Mouse (Mus musculus): ENCODE results near the gene Tex35. TPM values are rescaled to one million over a fixed set of nuclear protein-coding genes. Genes with fewer than 3 reads are reported as not detected.
A peak's percentile ranks its signal among the peaks of the same experiment; 100 is the strongest.

Gene Tex35
- polyA plus RNA-seq, 1 experiment from 2014 or later: not detected

- no peaks in the 10 kb centered on the region for H3K36me3 ChIP-seq
- no peak overlapping the region for H3K4me3 ChIP-seq
- ATAC-seq (ENCODE audit: insufficient number of reproducible peaks, low FRiP score): no peak
- peaks cover 22% of the 10 kb centered on the region for H3K4me1 ChIP-seq (replicated peaks)
- H3K9me3 ChIP-seq (replicated peaks): no peaks in the 10 kb centered on the region
- no peak overlapping the region for H3K4me2 ChIP-seq
- H3K9ac ChIP-seq: no peak overlapping the region
- no peak overlapping the region for H3K27ac ChIP-seq (ENCODE audit: poor library complexity, severe bottlenecking)
- WGBS: 57% methylated on average over 8 of the region's 8 CpGs
- no peaks in the 10 kb centered on the region for H3K27me3 ChIP-seq (replicated peaks)
Measured at GRCm38 (mm10) chr1:157081999-157082398, 26.5 kb downstream of the Tex35 start.

- no peak for ATAC-seq (ENCODE audit: insufficient number of reproducible peaks, low FRiP score)
- Histone ChIP-seq H3K9ac (no peak overlapping the region), H3K27me3 (replicated peaks) (no peaks in the 10 kb centered on the region), H3K4me2 (0 out of 2 replicates have a peak overlapping the region, but pooled peaks have one; percentile 9), H3K4me1 (replicated peaks) (peaks cover 17% of the 10 kb centered on the region), H3K27ac (ENCODE audit: poor library complexity, severe bottlenecking) (no peak overlapping the region), H3K4me3 (no peak overlapping the region), H3K36me3 (no peaks in the 10 kb centered on the region), H3K9me3 (replicated peaks) (no peaks in the 10 kb centered on the region)
- WGBS: 50% methylated on average over 15 of the region's 15 CpGs
Measured at GRCm38 (mm10) chr1:157081076-157081804, 27.2 kb downstream of the Tex35 start.

- 69% methylated on average over 7 of the region's 7 CpGs for WGBS
- H3K4me1 ChIP-seq (replicated peaks): peaks cover 17% of the 10 kb centered on the region
- H3K36me3 ChIP-seq: no peaks in the 10 kb centered on the region
- no peak overlapping the region for H3K4me2 ChIP-seq
- H3K9me3 ChIP-seq (replicated peaks): no peaks in the 10 kb centered on the region
- no peak for ATAC-seq (ENCODE audit: insufficient number of reproducible peaks, low FRiP score)
- H3K27me3 ChIP-seq (replicated peaks): no peaks in the 10 kb centered on the region
- H3K9ac ChIP-seq: no peak overlapping the region
- H3K27ac ChIP-seq (ENCODE audit: poor library complexity, severe bottlenecking): no peak overlapping the region
- no peak overlapping the region for H3K4me3 ChIP-seq
Measured at GRCm38 (mm10) chr1:157080071-157080470, 28.4 kb downstream of the Tex35 start.

- WGBS: 34% methylated on average over 11 of the region's 11 CpGs
- Histone ChIP-seq H3K4me3 (no peak overlapping the region), H3K27me3 (replicated peaks) (no peaks in the 10 kb centered on the region), H3K36me3 (no peaks in the 10 kb centered on the region), H3K4me1 (replicated peaks) (peaks cover 17% of the 10 kb centered on the region), H3K9ac (0 out of 2 replicates have a peak overlapping the region, but pooled peaks have one; percentile 38), H3K4me2 (peak overlapping the region; percentile 25; the same call in 1 of the 2 replicates), H3K27ac (ENCODE audit: poor library complexity, severe bottlenecking) (no peak overlapping the region), H3K9me3 (replicated peaks) (no peaks in the 10 kb centered on the region)
- ATAC-seq (ENCODE audit: insufficient number of reproducible peaks, low FRiP score): no peak
Measured at GRCm38 (mm10) chr1:157079384-157080025, 29.0 kb downstream of the Tex35 start.

DNA sequence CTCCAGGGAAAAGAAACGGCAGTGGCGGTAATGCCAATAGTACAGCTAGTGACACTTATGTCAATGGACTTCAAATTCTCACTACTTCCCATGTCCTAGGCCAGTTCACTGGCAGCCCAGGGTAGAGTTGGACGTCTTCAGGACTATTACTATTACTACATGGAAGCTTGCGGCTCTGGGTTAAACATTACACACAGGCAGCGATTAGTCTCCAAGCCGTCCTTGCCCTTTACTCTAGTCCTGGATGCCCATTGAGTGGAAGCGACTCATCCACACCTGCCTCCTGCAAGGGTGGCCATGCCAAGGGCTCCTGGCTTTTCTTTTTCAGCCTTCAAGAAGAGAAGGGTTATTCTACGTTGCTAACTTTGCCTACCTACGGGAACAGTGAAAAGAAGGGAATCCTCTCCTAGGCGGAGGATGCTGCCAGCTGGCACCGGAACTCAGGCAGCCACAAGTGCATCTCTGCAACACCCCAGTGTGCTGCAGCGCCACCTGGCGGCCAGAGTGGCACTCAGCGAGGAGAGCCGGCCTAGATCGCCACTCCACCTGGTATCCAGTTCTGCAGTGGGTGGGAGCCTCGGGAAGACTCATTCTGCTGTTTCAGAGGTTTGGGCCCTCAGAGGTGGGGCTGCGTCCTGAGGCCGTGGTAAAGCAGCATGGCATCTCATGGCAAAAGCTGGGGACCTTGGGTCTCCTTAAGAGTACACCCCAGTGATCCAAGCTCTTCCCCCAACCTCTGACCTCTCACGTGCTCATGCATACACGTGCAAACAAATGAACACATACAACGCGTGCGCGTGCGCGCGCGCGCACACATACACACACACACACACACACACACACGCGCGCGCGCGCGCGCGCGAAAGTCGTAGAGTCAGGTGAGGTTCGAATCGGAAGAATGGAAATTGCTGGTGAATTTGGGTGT lies 31.4 kb downstream of the Tex35 start:
- ATAC-seq (ENCODE audit: insufficient number of reproducible peaks, low FRiP score): peak; percentile 37; the same call in 1 of the 2 replicates
- H3K9ac ChIP-seq: no peak overlapping the region
- no peaks in the 10 kb centered on the region for H3K36me3 ChIP-seq
- peaks cover 17% of the 10 kb centered on the region for H3K4me1 ChIP-seq (replicated peaks)
- 49% methylated on average over 43 of the region's 43 CpGs for WGBS
- no peak overlapping the region for H3K4me3 ChIP-seq
- no peaks in the 10 kb centered on the region for H3K27me3 ChIP-seq (replicated peaks)
- no peak overlapping the region for H3K27ac ChIP-seq (ENCODE audit: poor library complexity, severe bottlenecking)
- H3K9me3 ChIP-seq (replicated peaks): no peaks in the 10 kb centered on the region
- peak overlapping the region; percentile 38 for H3K4me2 ChIP-seq

GRCm38 (mm10) chr1:157076257-157076656 lies 32.2 kb downstream of the Tex35 start:
- H3K36me3 ChIP-seq: no peaks in the 10 kb centered on the region
- no peaks in the 10 kb centered on the region for H3K27me3 ChIP-seq (replicated peaks)
- 6% methylated on average over 15 of the region's 15 CpGs for WGBS
- no peak overlapping the region for H3K4me3 ChIP-seq
- 0 out of 2 replicates have a peak overlapping the region, but pooled peaks have one; percentile 23 for H3K4me2 ChIP-seq
- no peak overlapping the region for H3K27ac ChIP-seq (ENCODE audit: poor library complexity, severe bottlenecking)
- ATAC-seq (ENCODE audit: insufficient number of reproducible peaks, low FRiP score): peak; percentile 64
- H3K9me3 ChIP-seq (replicated peaks): no peaks in the 10 kb centered on the region
- no peak overlapping the region for H3K9ac ChIP-seq
- peaks cover 12% of the 10 kb centered on the region; the same call in 1 of the 2 replicates for H3K4me1 ChIP-seq (replicated peaks)

- WGBS: 52% methylated on average over 7 of the region's 7 CpGs
- no peaks in the 10 kb centered on the region for H3K9me3 ChIP-seq (replicated peaks)
- H3K4me2 ChIP-seq: no peak overlapping the region
- no peak overlapping the region for H3K9ac ChIP-seq
- no peak overlapping the region for H3K27ac ChIP-seq (ENCODE audit: poor library complexity, severe bottlenecking)
- no peak for ATAC-seq (ENCODE audit: insufficient number of reproducible peaks, low FRiP score)
- no peak overlapping the region for H3K4me3 ChIP-seq
- no peaks in the 10 kb centered on the region for H3K27me3 ChIP-seq (replicated peaks)
- no peaks in the 10 kb centered on the region for H3K36me3 ChIP-seq
- H3K4me1 ChIP-seq (replicated peaks): peaks cover 11% of the 10 kb centered on the region; the same call in 1 of the 2 replicates
Measured at GRCm38 (mm10) chr1:157074937-157075336, 33.5 kb downstream of the Tex35 start.

DNA sequence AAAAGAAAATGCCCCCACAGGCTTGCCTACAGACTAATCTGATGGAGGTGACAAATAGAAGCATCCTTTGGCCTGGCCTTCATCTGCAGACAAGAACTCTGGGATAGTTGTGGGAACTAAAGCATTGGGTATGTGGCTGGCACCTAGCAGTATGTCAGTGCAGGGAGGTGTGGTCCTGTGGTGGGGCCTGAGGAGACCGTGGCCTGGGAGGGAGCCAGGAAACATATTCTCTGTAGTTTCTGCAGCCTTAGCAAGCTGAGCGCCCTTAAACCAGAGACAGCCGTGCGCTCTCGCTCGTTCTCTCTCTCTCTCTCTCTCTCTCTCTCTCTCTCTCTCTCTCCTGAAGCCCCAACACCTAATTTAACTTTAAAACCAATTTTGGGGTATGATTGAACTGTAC lies 34.1 kb downstream of the Tex35 start:
- WGBS: 85% methylated on average over 6 of the region's 6 CpGs
- no peaks in the 10 kb centered on the region for H3K27me3 ChIP-seq (replicated peaks)
- H3K4me3 ChIP-seq: no peak overlapping the region
- H3K27ac ChIP-seq (ENCODE audit: poor library complexity, severe bottlenecking): no peak overlapping the region
- no peak overlapping the region for H3K9ac ChIP-seq
- no peak for ATAC-seq (ENCODE audit: insufficient number of reproducible peaks, low FRiP score)
- H3K4me1 ChIP-seq (replicated peaks): peaks cover 5% of the 10 kb centered on the region; the same call in 1 of the 2 replicates
- H3K36me3 ChIP-seq: no peaks in the 10 kb centered on the region
- no peaks in the 10 kb centered on the region for H3K9me3 ChIP-seq (replicated peaks)
- H3K4me2 ChIP-seq: no peak overlapping the region

DNA sequence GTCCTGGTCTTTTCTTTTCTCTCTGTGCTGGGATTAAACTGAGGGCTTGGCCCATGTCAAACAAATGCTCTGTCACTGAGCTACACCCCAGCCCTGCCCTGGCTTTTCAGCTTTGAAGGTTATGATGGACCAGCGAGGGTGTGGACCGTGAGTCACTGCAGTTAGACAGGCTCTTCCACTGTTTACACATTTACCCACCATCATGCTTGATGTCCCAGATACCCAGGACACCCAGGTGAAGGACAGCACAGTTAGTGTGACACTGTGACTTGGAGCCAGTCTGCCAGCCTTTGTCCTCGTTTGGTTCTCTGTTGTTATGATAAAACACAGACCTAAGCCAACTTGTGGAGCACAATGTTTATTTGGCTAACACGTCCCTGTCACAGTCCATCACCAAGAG lies 34.9 kb downstream of the Tex35 start:
- 62% methylated on average over 4 of the region's 4 CpGs for WGBS
- no peak for ATAC-seq (ENCODE audit: insufficient number of reproducible peaks, low FRiP score)
- H3K4me3 ChIP-seq: no peak overlapping the region
- H3K9me3 ChIP-seq (replicated peaks): no peaks in the 10 kb centered on the region
- H3K9ac ChIP-seq: no peak overlapping the region
- no peak overlapping the region for H3K27ac ChIP-seq (ENCODE audit: poor library complexity, severe bottlenecking)
- no peaks in the 10 kb centered on the region for H3K36me3 ChIP-seq
- H3K27me3 ChIP-seq (replicated peaks): no peaks in the 10 kb centered on the region
- no peak overlapping the region for H3K4me2 ChIP-seq
- no peaks in the 10 kb centered on the region for H3K4me1 ChIP-seq (replicated peaks)

DNA sequence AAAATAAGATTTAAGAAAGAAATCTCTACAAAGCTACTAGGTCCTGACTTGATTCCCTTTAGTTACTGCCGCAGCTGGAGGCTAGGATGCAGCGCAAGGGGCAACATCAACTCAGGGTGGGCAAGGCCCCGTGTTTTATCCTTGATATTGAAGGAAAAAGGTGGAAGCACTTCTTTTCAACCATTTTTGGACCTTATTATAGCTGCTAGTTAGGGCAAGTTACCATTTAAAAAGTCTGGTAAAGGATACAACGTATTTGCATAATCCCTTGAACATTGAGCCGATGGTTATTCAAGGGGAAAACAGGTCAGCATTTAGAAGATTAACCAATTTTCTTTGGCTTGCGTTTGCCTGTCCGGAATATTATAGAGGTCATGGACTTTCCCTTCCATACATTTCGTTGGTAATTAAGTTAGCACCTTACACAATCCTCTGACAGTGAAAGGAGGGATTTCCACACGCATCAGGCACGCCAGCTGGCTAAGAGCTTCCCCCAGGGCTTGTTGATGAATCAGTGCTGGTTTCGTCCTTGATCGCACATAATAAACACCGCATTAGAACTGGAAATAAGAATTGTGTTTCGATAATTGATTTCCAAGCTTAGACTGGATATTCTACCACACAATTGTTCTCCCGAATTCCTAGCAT lies 39.2 kb downstream of the Tex35 start:
- Histone ChIP-seq H3K4me3 (no peak overlapping the region), H3K27ac (ENCODE audit: poor library complexity, severe bottlenecking) (no peak overlapping the region), H3K4me1 (replicated peaks) (peaks cover 12% of the 10 kb centered on the region), H3K9ac (no peak overlapping the region), H3K27me3 (replicated peaks) (no peaks in the 10 kb centered on the region), H3K9me3 (replicated peaks) (no peaks in the 10 kb centered on the region), H3K4me2 (no peak overlapping the region), H3K36me3 (no peaks in the 10 kb centered on the region)
- 84% methylated on average over 15 of the region's 15 CpGs for WGBS
- no peak for ATAC-seq (ENCODE audit: insufficient number of reproducible peaks, low FRiP score)

All from heart, embryonic 12.5 days (tissue).